Mouse (Mus musculus): ENCODE data around the gene Mphosph6.

- TF ChIP-seq CTCF (conservative IDR thresholded peaks at IDR 0.05; ENCODE audit: insufficient read depth, insufficient read length, low read depth, low read length) (no peak), POLR2A (IDR thresholded peaks at IDR 0.05; ENCODE audit: low read depth, low read length) (no peak)
Observed at GRCm38 (mm10) chr8:117742431-117743012, 59.2 kb downstream of the Mphosph6 start.

Data from kidney, adult 2 months (tissue).